Mouse (Mus musculus) lung, adult 2 months (tissue): ENCODE measurements around the gene St6galnac6. TPM values are rescaled to one million over a fixed set of nuclear protein-coding genes. Genes with fewer than 3 reads are reported as not detected.

ENCODE experiments used
- DNase-seq: peaks from one replicate; pipeline ENCODE4 v3.0.0; 2022
- H3K4me1 ChIP-seq: fragments of 200-500 bp; 2 replicates; pipeline ENCODE4 v1.6.1; 2011; ENCODE audit warnings: low read length; ENCODE audit not compliant: control insufficient read depth, insufficient read depth
- H3K4me3 ChIP-seq: fragments of 200-500 bp; replicated peaks from 2 replicates; pipeline ENCODE3; 2011; ENCODE audit warnings: low read depth, mild to moderate bottlenecking, control low read depth, low read length; ENCODE audit errors: extremely low read depth
- CTCF ChIP-seq: fragments of 200-500 bp; IDR thresholded peaks from 2 replicates; pipeline ENCODE4 v1.5.1; 2011; ENCODE audit warnings: mild to moderate bottlenecking, low read length, control low read depth; ENCODE audit not compliant: insufficient read depth
- POLR2A ChIP-seq: fragments of 200-500 bp; IDR thresholded peaks from 2 replicates; pipeline ENCODE4 v1.6.1; 2011; ENCODE audit warnings: low read depth, mild to moderate bottlenecking, control low read depth, low read length, borderline replicate concordance; ENCODE audit errors: extremely low read depth
- WGBS: fragments of 180-500 bp; shearing (Covaris S2); methylation state at CpG from one replicate; pipeline ENCODE4 v1.1.7; 2018; 5-methylcytosine and 5-hydroxymethylcytosine counted together
- polyA plus RNA-seq: library from polyadenylated mRNA; depleted of rRNA; stranded (reverse); fragments of >200 nt; gene quantifications from 2 replicates; pipeline ENCODE4 v1.2.3, GENCODE M21; 2012

The St6galnac6 gene
- polyA plus RNA-seq, 1 experiment: 59.0 TPM

- 52% methylated on average over 5 of the region's 5 CpGs for WGBS
- peak; percentile 39; the same call in 1 of the 2 replicates for TF ChIP-seq POLR2A
- TF ChIP-seq CTCF: no peak
- H3K4me1 ChIP-seq: peaks cover 35% of the 10 kb centered on the region
- no peak overlapping the region for H3K4me3 ChIP-seq
- DNase-seq: no peak
Measured at GRCm38 (mm10) chr2:32633660-32634059, 34.2 kb downstream of the St6galnac6 start.

DNA sequence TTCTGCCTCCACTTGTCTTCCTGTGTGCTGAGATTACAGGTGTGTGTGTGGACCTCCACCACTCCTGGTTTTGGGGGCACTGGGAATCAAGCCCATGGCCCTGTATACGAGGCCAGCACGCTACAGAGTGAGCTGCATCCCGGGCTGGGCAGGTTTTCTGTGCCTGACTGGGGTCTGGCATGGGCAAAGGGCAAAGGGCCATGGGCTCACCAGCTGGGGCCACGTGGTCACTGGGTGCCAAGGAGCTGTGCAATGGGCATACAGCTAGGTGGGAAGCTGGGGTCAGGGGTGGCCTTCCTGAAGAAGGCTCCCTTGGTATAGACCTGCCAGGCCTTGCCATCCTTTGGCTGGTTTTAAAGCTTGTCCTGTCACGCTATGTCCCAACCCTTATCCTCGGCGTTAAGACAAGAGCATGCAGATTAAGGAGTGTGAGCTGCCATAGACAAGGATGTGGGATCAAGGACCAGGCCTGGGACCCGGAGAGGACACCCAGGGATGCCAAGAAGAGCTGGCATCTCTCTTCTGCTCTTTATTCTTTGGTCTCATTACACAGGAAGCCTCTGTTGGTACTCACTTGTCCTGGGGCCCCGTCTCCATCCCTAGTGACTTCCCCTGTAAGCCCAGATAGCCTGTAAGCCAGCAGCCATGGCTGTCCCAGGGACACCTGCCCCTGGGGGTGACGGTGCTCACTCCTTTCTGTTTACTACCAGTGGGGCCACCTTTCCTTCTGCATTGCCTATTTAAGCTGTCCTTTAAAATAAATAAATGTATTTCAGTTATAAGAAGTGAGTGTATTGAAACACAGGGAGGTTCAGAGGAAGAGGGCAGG is 35.0 kb downstream of the St6galnac6 start:
- no peak overlapping the region for H3K4me3 ChIP-seq
- WGBS: 71% methylated on average over 10 of the region's 10 CpGs
- no peak for DNase-seq
- H3K4me1 ChIP-seq: peaks cover 31% of the 10 kb centered on the region
- no peak for TF ChIP-seq CTCF
- TF ChIP-seq POLR2A: no peak

GRCm38 (mm10) chr2:32636617-32637016 is 37.1 kb downstream of the St6galnac6 start:
- Histone ChIP-seq H3K4me1 (peaks cover 29% of the 10 kb centered on the region), H3K4me3 (no peak overlapping the region)
- 86% methylated on average over 7 of the region's 7 CpGs for WGBS
- TF ChIP-seq CTCF (no peak), POLR2A (no peak)
- no peak for DNase-seq

- no peak for TF ChIP-seq POLR2A
- TF ChIP-seq CTCF: no peak
Measured at GRCm38 (mm10) chr2:32637778-32638281, 38.3 kb downstream of the St6galnac6 start.

GRCm38 (mm10) chr2:32639632-32640031 is 40.1 kb downstream of the St6galnac6 start:
- Histone ChIP-seq H3K4me3 (no peak overlapping the region), H3K4me1 (peaks cover 21% of the 10 kb centered on the region)
- DNase-seq: no peak
- TF ChIP-seq CTCF (no peak), POLR2A (no peak)
- 42% methylated on average over 1 of the region's 1 CpGs for WGBS

More at GRCm38 (mm10) chr2:32637778-32638281, 38.3 kb downstream of the St6galnac6 start:
- WGBS: 14% methylated on average over 11 of the region's 11 CpGs
- DNase-seq: peak; percentile 61
- peaks cover 28% of the 10 kb centered on the region for H3K4me1 ChIP-seq
- no peak overlapping the region for H3K4me3 ChIP-seq

DNA sequence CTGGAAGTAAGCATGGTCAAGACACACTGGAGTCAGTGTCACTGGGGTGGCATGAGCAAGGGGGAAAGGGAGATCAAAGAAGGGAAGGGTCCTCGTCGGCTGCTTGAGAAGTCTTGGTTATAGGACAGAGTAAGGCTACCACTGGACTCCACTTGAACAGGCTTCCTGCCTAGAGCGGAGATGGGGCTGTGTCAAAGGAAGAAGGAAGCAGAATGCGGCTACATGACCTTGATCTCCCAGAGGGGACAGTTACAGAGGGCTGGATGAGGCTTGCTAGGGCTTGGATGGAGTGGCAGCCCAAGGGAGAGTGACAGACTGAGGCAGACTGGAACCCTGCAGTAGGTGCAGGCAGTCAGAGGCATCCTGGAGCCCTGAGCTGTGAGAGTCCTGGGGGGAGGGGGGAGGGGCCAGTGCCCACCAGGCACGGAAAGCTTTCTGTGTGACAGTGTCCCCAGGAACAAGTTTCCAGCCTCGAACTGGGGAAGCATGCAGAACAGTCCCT is 41.1 kb downstream of the St6galnac6 start:
- H3K4me3 ChIP-seq: no peak overlapping the region
- H3K4me1 ChIP-seq: peaks cover 27% of the 10 kb centered on the region
- TF ChIP-seq POLR2A (no peak), CTCF (no peak)
- WGBS: 48% methylated on average over 6 of the region's 6 CpGs
- DNase-seq: no peak

DNA sequence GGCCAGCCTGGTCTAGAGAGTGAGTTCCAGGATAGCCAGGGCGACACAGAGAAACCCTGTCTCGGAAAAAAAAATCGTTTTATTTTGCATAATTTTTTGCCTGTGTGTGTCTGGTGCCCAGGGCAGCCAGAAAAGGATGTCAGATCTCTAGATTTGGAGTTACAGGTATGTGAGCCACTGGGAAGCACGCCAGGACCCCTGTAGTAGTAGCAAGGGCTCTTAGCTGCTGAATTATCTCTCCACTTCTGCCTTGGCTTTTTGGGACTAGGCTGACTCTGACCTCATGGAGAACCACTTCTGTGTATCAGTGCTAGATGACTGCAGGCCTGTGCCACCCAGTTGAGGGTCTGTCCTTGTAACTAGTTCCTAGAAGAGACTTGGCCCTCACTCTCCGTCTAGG is 42.3 kb downstream of the St6galnac6 start:
- Histone ChIP-seq H3K4me1 (peaks cover 29% of the 10 kb centered on the region), H3K4me3 (no peak overlapping the region)
- DNase-seq: no peak
- TF ChIP-seq POLR2A: no peak
- no peak for TF ChIP-seq CTCF
- 79% methylated on average over 5 of the region's 5 CpGs for WGBS

- no peak for TF ChIP-seq CTCF
- no peak for TF ChIP-seq POLR2A
- WGBS: 47% methylated on average over 7 of the region's 7 CpGs
- Histone ChIP-seq H3K4me1 (peaks cover 23% of the 10 kb centered on the region), H3K4me3 (no peak overlapping the region)
- no peak for DNase-seq
Measured at GRCm38 (mm10) chr2:32642813-32643212, 43.3 kb downstream of the St6galnac6 start.

- peaks cover 20% of the 10 kb centered on the region for H3K4me1 ChIP-seq
- DNase-seq: no peak
- TF ChIP-seq CTCF (no peak), POLR2A (no peak)
- WGBS: 64% methylated on average over 9 of the region's 9 CpGs
- no peak overlapping the region for H3K4me3 ChIP-seq
Measured at GRCm38 (mm10) chr2:32644083-32644482, 44.6 kb downstream of the St6galnac6 start.
